Mouse (Mus musculus): ENCODE data around the gene Rad51ap2.

The Rad51ap2 gene

GRCm38 (mm10) chr12:11455549-11456194 is at the start of gene Rad51ap2:
Gene Rad51ap2 (plus strand): TSS chr12:11456079.
- no peak for DNase-seq (ENCODE audit: low spot score)

GRCm38 (mm10) chr12:11407679-11408078 is 48.2 kb upstream of the Rad51ap2 start:
- no peak for DNase-seq (ENCODE audit: low spot score)

GRCm38 (mm10) chr12:11418112-11418511 is 37.8 kb upstream of the Rad51ap2 start:
- no peak for DNase-seq (ENCODE audit: low spot score)

- no peak for DNase-seq (ENCODE audit: low spot score)
Observed at GRCm38 (mm10) chr12:11427396-11427795, 28.5 kb upstream of the Rad51ap2 start.

- no peak for DNase-seq (ENCODE audit: low spot score)
Observed at GRCm38 (mm10) chr12:11433126-11433525, 22.8 kb upstream of the Rad51ap2 start.

GRCm38 (mm10) chr12:11433716-11434115 is 22.2 kb upstream of the Rad51ap2 start:
- DNase-seq (ENCODE audit: low spot score), result no peak

GRCm38 (mm10) chr12:11434446-11434845 is 21.4 kb upstream of the Rad51ap2 start:
- no peak for DNase-seq (ENCODE audit: low spot score)

- DNase-seq (ENCODE audit: low spot score), result no peak
Observed at GRCm38 (mm10) chr12:11435246-11436022, 20.4 kb upstream of the Rad51ap2 start.

GRCm38 (mm10) chr12:11436023-11436350 is 19.9 kb upstream of the Rad51ap2 start:
- DNase-seq (ENCODE audit: low spot score), result no peak

- DNase-seq (ENCODE audit: low spot score), result no peak
Observed at GRCm38 (mm10) chr12:11436497-11437265, 19.2 kb upstream of the Rad51ap2 start, which contains the start of gene Vsnl1. Gene Vsnl1 (minus strand): TSS chr12:11436613.

- DNase-seq (ENCODE audit: low spot score), result no peak
Observed at GRCm38 (mm10) chr12:11437266-11437906, 18.5 kb upstream of the Rad51ap2 start.

GRCm38 (mm10) chr12:11437907-11438447 is 17.9 kb upstream of the Rad51ap2 start:
- DNase-seq (ENCODE audit: low spot score), result no peak

- DNase-seq (ENCODE audit: low spot score), result no peak
Observed at GRCm38 (mm10) chr12:11454146-11454545, 1.7 kb upstream of the Rad51ap2 start.

- DNase-seq (ENCODE audit: low spot score), result no peak
Observed at GRCm38 (mm10) chr12:11456213-11456612, 334 bp downstream of the Rad51ap2 start.

- no peak for DNase-seq (ENCODE audit: low spot score)
Observed at GRCm38 (mm10) chr12:11456632-11457031, 753 bp downstream of the Rad51ap2 start.

Measured in spleen, adult 12 weeks (tissue).